Mouse (Mus musculus): ENCODE measurements around the gene Zcchc17. TPM values are rescaled to one million over a fixed set of nuclear protein-coding genes. Genes with fewer than 3 reads are reported as not detected.

Gene Zcchc17
- polyA plus RNA-seq, 1 experiment from 2014 or later, result 91.7 TPM

DNA sequence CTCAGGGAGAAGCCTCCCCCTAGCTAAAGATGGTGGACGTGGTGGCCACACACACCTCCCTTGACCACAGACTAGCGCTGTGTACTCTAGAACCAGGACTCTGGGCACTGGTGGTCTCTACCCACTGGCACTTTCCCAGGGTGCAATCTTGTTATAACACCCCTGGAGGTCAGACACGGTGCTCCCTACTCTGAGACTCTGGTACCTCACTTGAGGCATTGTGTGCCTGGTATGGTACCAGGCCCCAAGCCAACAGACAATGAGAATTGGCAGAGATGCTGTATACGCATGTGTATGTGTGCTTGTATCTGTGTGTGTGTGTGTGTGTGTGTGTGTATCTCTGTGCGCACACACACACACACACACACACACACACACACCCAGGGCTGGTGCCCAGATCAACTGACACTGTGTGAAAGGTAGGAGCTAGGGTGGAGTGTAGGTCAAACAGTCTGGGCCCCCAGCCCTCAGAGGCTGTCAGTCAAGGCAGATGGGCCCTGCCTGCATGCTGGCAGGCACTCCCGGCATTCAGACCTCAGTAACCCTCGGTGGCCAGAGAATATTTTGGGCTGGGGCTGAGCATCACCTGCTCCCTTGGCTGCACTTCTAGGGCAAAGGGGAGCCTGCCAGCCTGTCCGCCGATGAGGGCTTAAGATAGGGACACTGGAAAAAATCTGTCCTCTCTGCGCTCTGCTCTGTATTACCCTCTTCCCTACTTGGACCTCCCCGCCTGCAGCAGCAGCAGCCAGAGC is 60.7 kb downstream of the Zcchc17 start:
- Histone ChIP-seq H3K27me3 (replicated peaks; ENCODE audit: control insufficient read depth, insufficient read depth, low read length) (no peaks in the 10 kb centered on the region), H3K4me3 (ENCODE audit: low read depth, low read length) (no peak overlapping the region), H3K9me3 (replicated peaks; ENCODE audit: control insufficient read depth, low read length) (no peaks in the 10 kb centered on the region), H3K27ac (ENCODE audit: low read depth, low read length) (no peak overlapping the region), H3K9ac (ENCODE audit: low read length) (no peak overlapping the region), H3K4me1 (ENCODE audit: control insufficient read depth, insufficient read depth, low read length) (no peaks in the 10 kb centered on the region), H3K4me2 (ENCODE audit: low read length) (no peak overlapping the region), H3K36me3 (ENCODE audit: control insufficient read depth, insufficient read depth, low read length) (no peaks in the 10 kb centered on the region)
- DNase-seq (ENCODE audit: low spot score) (peak; percentile 28), ATAC-seq (no peak)
- WGBS, result 79% methylated on average over 11 of the region's 11 CpGs

DNA sequence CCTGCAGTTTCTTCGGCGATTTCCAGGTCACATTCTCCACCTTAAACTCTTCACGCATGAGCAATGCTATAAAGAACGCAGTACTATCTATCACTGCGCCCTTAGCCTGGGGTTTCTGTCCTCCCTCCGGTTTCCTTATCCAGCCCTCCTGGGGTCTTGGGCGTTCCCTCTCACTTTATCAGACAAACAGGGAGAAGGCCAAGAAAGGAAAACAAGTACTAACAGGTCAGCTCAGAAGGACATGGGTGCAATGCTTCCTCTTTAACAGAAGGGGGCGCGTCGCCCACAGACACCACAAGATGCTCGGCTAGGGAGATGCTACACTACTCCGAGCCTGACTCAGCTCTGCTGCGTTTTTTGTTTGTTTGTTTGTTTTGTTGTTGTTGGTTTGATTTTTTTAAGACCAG is 62.6 kb downstream of the Zcchc17 start:
- no peak overlapping the region for H3K4me3 ChIP-seq (ENCODE audit: low read depth, low read length)
- peak; percentile 44; the same call in 1 of the 2 replicates for ATAC-seq
- no peaks in the 10 kb centered on the region for H3K36me3 ChIP-seq (ENCODE audit: control insufficient read depth, insufficient read depth, low read length)
- 21% methylated on average over 13 of the region's 13 CpGs for WGBS
- H3K9ac ChIP-seq (ENCODE audit: low read length), result no peak overlapping the region
- no peaks in the 10 kb centered on the region for H3K9me3 ChIP-seq (replicated peaks; ENCODE audit: control insufficient read depth, low read length)
- H3K27ac ChIP-seq (ENCODE audit: low read depth, low read length), result no peak overlapping the region
- DNase-seq (ENCODE audit: low spot score), result peak; percentile 62
- H3K27me3 ChIP-seq (replicated peaks; ENCODE audit: control insufficient read depth, insufficient read depth, low read length), result no peaks in the 10 kb centered on the region
- no peaks in the 10 kb centered on the region for H3K4me1 ChIP-seq (ENCODE audit: control insufficient read depth, insufficient read depth, low read length)
- no peak overlapping the region for H3K4me2 ChIP-seq (ENCODE audit: low read length)

DNA sequence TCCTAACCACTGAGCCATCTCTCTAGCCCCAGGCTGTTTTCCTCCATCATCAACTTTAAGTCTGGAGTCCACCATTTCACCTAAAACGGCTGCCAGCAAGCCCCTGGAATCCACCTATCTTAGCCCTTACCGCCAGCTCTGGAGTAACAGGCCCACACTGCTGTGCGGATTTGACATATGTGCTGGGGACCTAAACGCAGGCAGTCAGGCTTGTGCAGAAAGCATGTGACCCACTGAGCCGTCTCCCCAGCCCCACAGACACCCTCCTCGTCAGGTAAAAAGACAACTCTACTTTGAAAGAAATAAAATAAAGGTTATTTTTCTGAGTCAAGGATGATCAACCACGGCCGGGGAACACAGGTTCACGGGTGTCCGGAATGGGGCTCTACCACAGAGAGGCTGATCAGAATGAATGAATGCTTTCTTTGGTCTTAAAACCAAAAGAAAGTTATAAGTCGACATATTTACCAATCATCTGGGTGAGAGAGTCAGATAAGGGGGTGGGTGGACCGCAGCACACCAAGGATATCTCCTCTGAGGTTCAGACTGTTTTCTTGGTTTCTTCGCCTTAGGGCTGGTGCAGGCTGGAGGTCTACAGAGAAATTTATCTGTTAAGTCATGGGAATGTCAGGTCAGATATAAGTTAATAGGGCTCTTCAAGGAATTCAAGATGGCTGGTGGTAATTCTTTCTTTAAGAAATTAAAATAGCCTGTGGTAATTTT is 63.3 kb downstream of the Zcchc17 start:
- DNase-seq (ENCODE audit: low spot score), result no peak
- H3K27me3 ChIP-seq (replicated peaks; ENCODE audit: control insufficient read depth, insufficient read depth, low read length), result no peaks in the 10 kb centered on the region
- no peak overlapping the region for H3K27ac ChIP-seq (ENCODE audit: low read depth, low read length)
- H3K4me2 ChIP-seq (ENCODE audit: low read length), result no peak overlapping the region
- no peak for ATAC-seq
- no peak overlapping the region for H3K4me3 ChIP-seq (ENCODE audit: low read depth, low read length)
- H3K36me3 ChIP-seq (ENCODE audit: control insufficient read depth, insufficient read depth, low read length), result no peaks in the 10 kb centered on the region
- no peak overlapping the region for H3K9ac ChIP-seq (ENCODE audit: low read length)
- WGBS, result 87% methylated on average over 13 of the region's 13 CpGs
- H3K9me3 ChIP-seq (replicated peaks; ENCODE audit: control insufficient read depth, low read length), result no peaks in the 10 kb centered on the region
- no peaks in the 10 kb centered on the region for H3K4me1 ChIP-seq (ENCODE audit: control insufficient read depth, insufficient read depth, low read length)

DNA sequence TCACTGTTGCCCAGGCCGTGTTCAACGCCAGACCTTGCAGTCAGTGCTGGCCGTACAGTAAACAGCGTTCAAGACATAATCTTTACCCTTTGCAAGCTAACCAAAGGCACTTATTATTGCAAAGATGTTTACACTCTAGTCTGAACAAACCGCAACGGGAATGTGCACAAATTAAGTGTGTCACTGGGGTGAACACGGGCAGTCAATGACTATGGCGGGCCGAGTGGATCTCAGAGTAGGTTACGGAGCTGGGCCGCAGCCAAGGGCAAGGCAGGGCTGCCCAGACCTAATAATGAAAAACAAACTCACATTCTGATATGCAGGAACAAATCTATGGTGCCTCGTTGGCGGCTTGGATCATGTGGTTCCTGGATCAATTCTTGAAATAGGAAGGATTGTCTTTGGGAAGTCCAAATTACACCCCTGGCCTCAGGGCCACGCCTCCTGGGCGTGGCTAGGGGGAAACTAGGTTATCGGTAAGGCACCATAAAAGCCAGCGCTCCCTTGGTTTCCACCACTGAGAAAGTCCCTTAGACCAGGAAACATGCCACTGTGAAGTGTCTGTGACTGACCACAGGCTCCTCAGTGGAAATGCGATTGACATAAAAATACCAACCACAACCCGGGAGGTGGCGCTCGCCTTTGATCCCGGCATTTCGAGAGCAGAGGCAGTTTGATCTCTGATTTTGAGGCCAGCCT is 64.5 kb downstream of the Zcchc17 start:
- Histone ChIP-seq H3K9ac (ENCODE audit: low read length) (no peak overlapping the region), H3K9me3 (replicated peaks; ENCODE audit: control insufficient read depth, low read length) (no peaks in the 10 kb centered on the region), H3K4me3 (ENCODE audit: low read depth, low read length) (no peak overlapping the region), H3K4me2 (ENCODE audit: low read length) (no peak overlapping the region), H3K4me1 (ENCODE audit: control insufficient read depth, insufficient read depth, low read length) (no peaks in the 10 kb centered on the region), H3K27ac (ENCODE audit: low read depth, low read length) (no peak overlapping the region), H3K27me3 (replicated peaks; ENCODE audit: control insufficient read depth, insufficient read depth, low read length) (no peaks in the 10 kb centered on the region), H3K36me3 (ENCODE audit: control insufficient read depth, insufficient read depth, low read length) (no peaks in the 10 kb centered on the region)
- no peak for ATAC-seq
- 52% methylated on average over 23 of the region's 23 CpGs for WGBS
- no peak for DNase-seq (ENCODE audit: low spot score)

DNA sequence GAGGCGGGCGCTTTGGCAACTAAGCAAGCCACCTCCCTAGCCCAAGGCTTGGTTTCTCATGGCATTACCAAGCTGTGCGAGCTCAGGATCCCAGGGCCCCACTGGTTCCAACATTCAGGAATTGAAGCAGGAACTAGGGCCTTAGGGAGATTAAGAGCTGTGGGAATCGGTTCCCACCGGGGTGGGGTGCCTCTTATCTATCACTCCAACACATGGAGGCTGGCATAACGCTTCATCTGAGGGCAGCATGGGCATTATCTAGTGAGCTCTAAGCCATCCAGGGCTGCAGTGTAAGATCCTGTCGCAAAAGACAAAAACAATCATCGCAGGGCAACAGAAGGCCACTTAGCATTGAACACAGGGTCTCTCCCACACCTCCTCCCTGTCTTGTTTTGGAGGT is 65.2 kb downstream of the Zcchc17 start:
- no peak for ATAC-seq
- H3K4me2 ChIP-seq (ENCODE audit: low read length), result no peak overlapping the region
- WGBS, result 83% methylated on average over 8 of the region's 8 CpGs

DNA sequence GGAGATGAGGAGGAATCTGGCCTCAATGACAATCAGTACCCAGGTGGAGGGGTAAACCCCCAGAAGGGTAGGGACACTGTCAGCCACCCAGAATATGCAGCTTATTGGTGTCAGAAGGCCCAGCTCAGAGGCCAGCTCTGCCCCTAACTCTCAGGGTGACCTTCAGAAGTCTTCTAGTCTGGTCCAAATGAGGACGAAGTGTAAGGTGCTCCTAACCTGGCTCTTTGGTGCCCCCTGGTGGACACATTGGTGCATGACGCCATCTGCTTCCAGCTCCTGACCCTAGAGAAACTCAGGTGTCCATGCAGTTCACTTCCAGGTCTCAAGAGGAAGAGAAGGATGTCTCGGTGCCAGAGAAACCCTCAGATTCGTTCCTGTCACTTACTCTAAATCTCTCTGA is 67.5 kb downstream of the Zcchc17 start:
- H3K36me3 ChIP-seq (ENCODE audit: control insufficient read depth, insufficient read depth, low read length), result no peaks in the 10 kb centered on the region
- H3K9ac ChIP-seq (ENCODE audit: low read length), result no peak overlapping the region
- no peak overlapping the region for H3K27ac ChIP-seq (ENCODE audit: low read depth, low read length)
- no peaks in the 10 kb centered on the region for H3K4me1 ChIP-seq (ENCODE audit: control insufficient read depth, insufficient read depth, low read length)
- H3K9me3 ChIP-seq (replicated peaks; ENCODE audit: control insufficient read depth, low read length), result no peaks in the 10 kb centered on the region
- DNase-seq (ENCODE audit: low spot score), result peak; percentile 86
- no peak overlapping the region for H3K4me3 ChIP-seq (ENCODE audit: low read depth, low read length)
- peak; percentile 58; the same call in 1 of the 2 replicates for ATAC-seq
- H3K27me3 ChIP-seq (replicated peaks; ENCODE audit: control insufficient read depth, insufficient read depth, low read length), result no peaks in the 10 kb centered on the region
- no peak overlapping the region for H3K4me2 ChIP-seq (ENCODE audit: low read length)
- 3% methylated on average over 4 of the region's 4 CpGs for WGBS

More for the DNA sequence above, 65.2 kb downstream of the Zcchc17 start:
- Histone ChIP-seq H3K36me3 (ENCODE audit: control insufficient read depth, insufficient read depth, low read length) (no peaks in the 10 kb centered on the region), H3K27ac (ENCODE audit: low read depth, low read length) (no peak overlapping the region), H3K4me3 (ENCODE audit: low read depth, low read length) (no peak overlapping the region), H3K9me3 (replicated peaks; ENCODE audit: control insufficient read depth, low read length) (no peaks in the 10 kb centered on the region), H3K9ac (ENCODE audit: low read length) (no peak overlapping the region), H3K4me1 (ENCODE audit: control insufficient read depth, insufficient read depth, low read length) (no peaks in the 10 kb centered on the region), H3K27me3 (replicated peaks; ENCODE audit: control insufficient read depth, insufficient read depth, low read length) (no peaks in the 10 kb centered on the region)
- no peak for DNase-seq (ENCODE audit: low spot score)

DNA sequence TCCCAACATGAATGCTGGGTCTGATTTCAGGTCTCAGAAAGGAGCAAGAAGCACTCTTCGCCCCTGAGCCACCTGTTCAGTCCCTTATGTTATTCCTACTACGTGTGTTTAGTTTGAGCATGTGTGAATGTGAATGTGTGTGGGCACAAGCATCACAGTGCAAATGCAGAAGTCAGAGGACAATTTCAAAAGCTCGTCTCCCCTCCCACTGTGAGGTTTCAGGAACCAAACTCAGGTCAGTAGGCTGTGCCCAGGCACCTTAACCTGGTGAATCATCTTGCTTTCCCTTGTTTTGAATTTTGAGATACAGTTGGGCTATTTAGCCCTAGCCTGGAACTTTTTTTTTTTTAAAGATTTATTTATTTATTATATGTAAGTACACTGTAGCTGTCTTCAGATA is 69.9 kb downstream of the Zcchc17 start:
- no peaks in the 10 kb centered on the region for H3K27me3 ChIP-seq (replicated peaks; ENCODE audit: control insufficient read depth, insufficient read depth, low read length)
- no peaks in the 10 kb centered on the region for H3K9me3 ChIP-seq (replicated peaks; ENCODE audit: control insufficient read depth, low read length)
- WGBS, result 76% methylated on average over 3 of the region's 3 CpGs
- H3K4me3 ChIP-seq (ENCODE audit: low read depth, low read length), result no peak overlapping the region
- H3K36me3 ChIP-seq (ENCODE audit: control insufficient read depth, insufficient read depth, low read length), result no peaks in the 10 kb centered on the region
- DNase-seq (ENCODE audit: low spot score), result no peak
- no peak overlapping the region for H3K27ac ChIP-seq (ENCODE audit: low read depth, low read length)
- no peak overlapping the region for H3K4me2 ChIP-seq (ENCODE audit: low read length)
- no peaks in the 10 kb centered on the region for H3K4me1 ChIP-seq (ENCODE audit: control insufficient read depth, insufficient read depth, low read length)
- ATAC-seq, result no peak
- no peak overlapping the region for H3K9ac ChIP-seq (ENCODE audit: low read length)

DNA sequence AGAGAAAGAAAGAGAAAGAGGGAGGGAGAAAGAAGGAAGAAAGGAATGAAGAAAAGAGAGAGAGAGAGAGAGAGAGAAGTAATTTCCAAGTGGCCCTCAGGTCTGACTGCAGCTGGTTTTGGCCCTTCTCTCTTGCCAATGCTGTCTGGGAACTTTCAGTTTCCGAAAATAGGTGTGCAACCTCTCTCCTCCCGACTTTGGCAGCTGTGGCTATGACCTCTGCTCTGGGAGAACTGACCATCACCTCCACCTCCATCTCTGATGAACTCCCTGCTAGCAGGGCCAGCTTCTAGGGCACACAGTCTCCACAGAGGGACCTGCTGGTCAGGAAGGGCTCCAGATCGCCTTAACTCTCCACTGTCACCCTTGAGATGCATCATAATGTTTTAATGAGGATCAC is 73.2 kb downstream of the Zcchc17 start:
- no peak overlapping the region for H3K4me2 ChIP-seq (ENCODE audit: low read length)
- no peak overlapping the region for H3K9ac ChIP-seq (ENCODE audit: low read length)
- 62% methylated on average over 3 of the region's 3 CpGs for WGBS
- H3K27me3 ChIP-seq (replicated peaks; ENCODE audit: control insufficient read depth, insufficient read depth, low read length), result no peaks in the 10 kb centered on the region
- ATAC-seq, result no peak
- no peaks in the 10 kb centered on the region for H3K4me1 ChIP-seq (ENCODE audit: control insufficient read depth, insufficient read depth, low read length)
- H3K4me3 ChIP-seq (ENCODE audit: low read depth, low read length), result no peak overlapping the region
- H3K36me3 ChIP-seq (ENCODE audit: control insufficient read depth, insufficient read depth, low read length), result no peaks in the 10 kb centered on the region
- no peak for DNase-seq (ENCODE audit: low spot score)
- no peak overlapping the region for H3K27ac ChIP-seq (ENCODE audit: low read depth, low read length)
- H3K9me3 ChIP-seq (replicated peaks; ENCODE audit: control insufficient read depth, low read length), result no peaks in the 10 kb centered on the region

All from forebrain, embryonic 14.5 days (tissue).